Mouse (Mus musculus) forebrain, embryonic 12.5 days (tissue): ENCODE measurements around the gene P3h4. TPM values are rescaled to one million over a fixed set of nuclear protein-coding genes. Genes with fewer than 3 reads are reported as not detected.

Experiments used
- ATAC-seq: fragments of 200-750 bp; cut with Nextera tagmentation; 2 replicates; pipeline ENCODE4 v1.8.0; 2017; ENCODE audit warnings: moderate TSS enrichment; ENCODE audit not compliant: low FRiP score
- H3K27ac ChIP-seq: fragments of 300-500 bp; sonication (generic); 2 replicates; pipeline ENCODE4 v1.5.1; 2016; ENCODE audit warnings: mild to moderate bottlenecking
- H3K27me3 ChIP-seq: fragments of 300-500 bp; sonication (generic); 2 replicates; pipeline ENCODE4 v1.6.1; 2016; ENCODE audit warnings: mild to moderate bottlenecking
- H3K36me3 ChIP-seq: fragments of 300-500 bp; sonication (generic); replicated peaks from 2 replicates; pipeline ENCODE4 v1.6.1; 2016; ENCODE audit warnings: mild to moderate bottlenecking
- H3K4me1 ChIP-seq: fragments of 300-500 bp; sonication (generic); 2 replicates; pipeline ENCODE4 v1.6.1; 2016
- H3K4me2 ChIP-seq: fragments of 300-500 bp; sonication (generic); 2 replicates; pipeline ENCODE4 v1.6.1; 2016; ENCODE audit warnings: mild to moderate bottlenecking, moderate library complexity
- H3K4me3 ChIP-seq: fragments of 300-500 bp; sonication (generic); replicated peaks from 2 replicates; pipeline ENCODE4 v1.5.1; 2016; ENCODE audit warnings: mild to moderate bottlenecking
- H3K9ac ChIP-seq: fragments of 300-500 bp; sonication (generic); 2 replicates; pipeline ENCODE4 v1.6.1; 2016; ENCODE audit warnings: mild to moderate bottlenecking
- H3K9me3 ChIP-seq: fragments of 300-500 bp; sonication (generic); 2 replicates; pipeline ENCODE4 v1.6.1; 2016
- WGBS: fragments of 180-500 bp; shearing (Covaris S2); methylation state at CpG from one replicate; pipeline ENCODE4 v1.1.7; 2016; 5-methylcytosine and 5-hydroxymethylcytosine counted together
- polyA plus RNA-seq: library from polyadenylated mRNA; unstranded; fragments of >200 nt; fragmentation: Nextera tagmentation; extraction: Ambion mirVana; gene quantifications from 2 replicates; pipeline ENCODE4 v1.2.1, GENCODE M21; 2016

P3h4 gene
- polyA plus RNA-seq, 1 experiment from 2014 or later, result 18.9 TPM

GRCm38 (mm10) chr11:100406273-100406672 lies 8.4 kb downstream of the P3h4 start:
- no peak for ATAC-seq
- WGBS, result 90% methylated on average over 8 of the region's 8 CpGs
- Histone ChIP-seq H3K27ac (no peak overlapping the region), H3K4me2 (no peak overlapping the region), H3K9ac (no peak overlapping the region), H3K4me1 (peaks cover 10% of the 10 kb centered on the region; the same call in 1 of the 2 replicates), H3K4me3 (no peak overlapping the region), H3K27me3 (no peaks in the 10 kb centered on the region), H3K36me3 (no peaks in the 10 kb centered on the region), H3K9me3 (no peaks in the 10 kb centered on the region)

DNA sequence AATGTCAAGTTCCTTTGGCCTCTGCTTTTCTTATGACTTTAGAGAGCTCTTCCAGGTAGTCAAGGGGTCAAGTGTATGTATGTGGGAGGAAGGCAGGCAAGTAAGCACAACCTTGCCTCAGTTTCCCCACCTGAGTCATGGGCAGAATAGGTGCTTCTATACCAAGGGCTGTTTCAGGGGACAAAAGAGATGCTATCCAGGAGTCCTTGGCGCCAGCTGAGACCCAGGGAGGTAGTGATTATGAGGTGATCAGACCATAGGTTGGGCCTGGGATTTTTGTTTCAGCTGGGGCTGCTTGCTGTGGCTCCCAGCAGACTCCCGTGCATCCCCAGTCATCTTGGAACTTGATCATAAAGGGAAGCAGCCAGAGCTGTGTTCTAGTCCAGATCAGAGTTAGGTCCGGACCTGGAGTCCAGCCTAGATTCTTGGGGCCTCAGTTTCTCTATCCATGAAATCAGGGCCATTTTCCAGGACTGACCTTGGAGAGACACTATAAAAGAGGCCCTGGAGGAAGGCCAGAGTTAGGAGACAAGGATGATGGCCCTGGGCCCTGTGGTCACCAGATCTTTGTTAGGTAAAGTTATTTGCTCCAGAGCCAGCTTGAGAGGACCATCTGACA lies 10.1 kb downstream of the P3h4 start:
- Histone ChIP-seq H3K9me3 (no peaks in the 10 kb centered on the region), H3K27me3 (peaks cover under 1% of the 10 kb centered on the region; the same call in 1 of the 2 replicates), H3K9ac (no peak overlapping the region), H3K4me1 (peaks cover 10% of the 10 kb centered on the region; the same call in 1 of the 2 replicates), H3K4me2 (no peak overlapping the region), H3K27ac (no peak overlapping the region), H3K36me3 (no peaks in the 10 kb centered on the region), H3K4me3 (no peak overlapping the region)
- no peak for ATAC-seq
- WGBS, result 80% methylated on average over 3 of the region's 3 CpGs

DNA sequence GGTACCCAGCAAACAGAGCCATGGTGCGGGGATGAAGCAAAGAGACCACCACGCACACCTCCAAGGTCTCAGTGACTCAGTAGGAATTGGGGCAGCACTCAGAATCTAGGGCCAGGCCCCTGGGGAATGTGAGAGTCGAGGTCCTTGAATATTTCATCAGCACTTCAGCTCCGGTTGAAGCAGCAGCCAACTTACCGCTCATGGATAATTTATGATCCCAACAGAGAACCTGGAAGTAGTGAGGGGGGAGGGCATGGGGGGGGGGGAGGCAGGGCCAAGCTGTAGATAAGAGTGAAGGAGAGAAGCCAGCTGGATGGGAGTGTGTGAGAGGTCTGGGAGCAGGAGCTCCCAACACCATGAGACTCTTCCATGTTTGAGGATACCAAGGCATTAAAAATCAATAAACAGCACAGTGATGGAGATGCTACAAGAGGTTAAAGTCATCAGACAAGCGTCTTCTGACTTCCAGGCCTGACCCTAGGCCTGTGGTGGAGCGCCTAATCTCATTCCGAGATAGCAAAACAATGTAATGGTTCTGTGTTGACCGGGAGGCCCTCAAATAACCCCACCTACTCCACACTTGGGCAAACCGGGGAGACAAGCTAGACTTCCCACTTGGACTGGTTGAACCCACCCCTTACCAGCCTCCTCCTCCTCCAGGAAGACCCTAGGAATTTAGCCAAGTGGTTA lies 11.0 kb downstream of the P3h4 start:
- no peak overlapping the region for H3K4me3 ChIP-seq
- WGBS, result 83% methylated on average over 10 of the region's 10 CpGs
- H3K9ac ChIP-seq, result no peak overlapping the region
- H3K27ac ChIP-seq, result no peak overlapping the region
- H3K4me1 ChIP-seq, result peaks cover 10% of the 10 kb centered on the region; the same call in 1 of the 2 replicates
- peaks cover 4% of the 10 kb centered on the region; the same call in 1 of the 2 replicates for H3K27me3 ChIP-seq
- no peaks in the 10 kb centered on the region for H3K9me3 ChIP-seq
- no peak overlapping the region for H3K4me2 ChIP-seq
- ATAC-seq, result no peak
- no peaks in the 10 kb centered on the region for H3K36me3 ChIP-seq

DNA sequence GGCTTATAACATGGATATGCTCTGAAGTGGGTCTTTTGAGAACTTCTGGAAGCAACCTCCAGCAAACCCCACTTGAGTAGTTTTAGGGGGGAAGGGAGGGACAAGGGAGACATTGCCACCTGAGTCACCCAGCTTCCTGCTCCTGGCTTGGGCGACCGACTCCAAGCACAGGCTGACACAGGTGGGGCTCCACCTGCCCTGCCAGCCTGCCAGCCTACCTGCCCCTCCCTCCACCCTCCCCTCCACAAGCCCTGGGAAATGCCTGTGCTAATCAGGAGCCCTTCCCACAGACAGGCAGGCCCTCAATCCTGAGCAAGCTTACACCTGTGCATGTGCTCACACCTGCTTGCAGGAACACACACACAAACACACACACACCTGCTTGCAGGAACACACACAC lies 12.0 kb downstream of the P3h4 start:
- H3K4me3 ChIP-seq, result no peak overlapping the region
- no peaks in the 10 kb centered on the region for H3K9me3 ChIP-seq
- H3K27me3 ChIP-seq, result peaks cover 4% of the 10 kb centered on the region; the same call in 1 of the 2 replicates
- ATAC-seq, result no peak
- H3K27ac ChIP-seq, result no peak overlapping the region
- no peak overlapping the region for H3K4me2 ChIP-seq
- peaks cover 12% of the 10 kb centered on the region; the same call in 1 of the 2 replicates for H3K4me1 ChIP-seq
- no peaks in the 10 kb centered on the region for H3K36me3 ChIP-seq
- no peak overlapping the region for H3K9ac ChIP-seq
- WGBS, result 75% methylated on average over 2 of the region's 2 CpGs

DNA sequence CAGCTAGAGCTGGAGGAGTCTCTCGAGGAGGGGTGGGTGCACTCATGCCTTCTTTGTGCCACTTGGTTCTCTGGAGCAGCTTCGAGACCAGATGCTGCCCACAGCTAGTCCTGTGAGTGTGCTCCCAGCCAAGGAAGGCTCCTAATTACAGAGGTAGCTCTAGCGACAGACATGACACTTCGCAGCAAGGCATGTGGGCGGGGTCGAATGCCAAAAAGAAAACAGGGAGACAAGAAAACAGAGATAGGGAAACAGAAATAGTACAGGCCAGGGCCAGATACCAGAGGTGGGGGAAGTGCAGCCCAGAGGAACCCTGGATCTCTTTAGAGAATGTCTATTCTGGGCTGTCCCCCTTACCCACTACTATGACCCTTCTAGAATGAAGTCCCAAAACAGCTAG lies 12.4 kb downstream of the P3h4 start:
- Histone ChIP-seq H3K4me2 (no peak overlapping the region), H3K4me1 (peaks cover 14% of the 10 kb centered on the region), H3K9me3 (no peaks in the 10 kb centered on the region), H3K27me3 (peaks cover 7% of the 10 kb centered on the region), H3K9ac (no peak overlapping the region), H3K27ac (no peak overlapping the region), H3K4me3 (no peak overlapping the region), H3K36me3 (no peaks in the 10 kb centered on the region)
- WGBS, result 48% methylated on average over 6 of the region's 6 CpGs
- ATAC-seq, result no peak

DNA sequence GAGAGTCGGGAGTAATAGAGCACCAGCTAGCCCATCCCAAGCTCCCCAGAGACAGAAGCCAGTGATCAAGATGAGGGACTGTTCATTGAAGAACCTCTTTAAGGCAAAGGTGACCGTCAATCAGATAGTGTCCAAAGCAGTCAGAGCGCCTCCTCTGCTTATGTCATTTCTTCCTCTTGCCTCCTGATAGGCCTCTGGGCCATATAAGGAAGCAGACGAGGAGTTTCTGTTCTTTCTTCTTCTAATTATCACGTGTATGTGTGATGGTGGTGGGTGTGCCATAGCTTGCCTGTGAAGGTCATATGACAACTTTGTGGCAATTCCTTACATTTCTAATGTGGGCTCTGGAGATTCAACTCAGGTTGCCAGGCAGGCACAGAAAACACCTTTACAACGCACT lies 13.8 kb downstream of the P3h4 start:
- Histone ChIP-seq H3K27ac (no peak overlapping the region), H3K36me3 (no peaks in the 10 kb centered on the region), H3K27me3 (peaks cover 21% of the 10 kb centered on the region), H3K4me3 (no peak overlapping the region), H3K4me1 (peaks cover 27% of the 10 kb centered on the region), H3K9me3 (no peaks in the 10 kb centered on the region), H3K9ac (no peak overlapping the region), H3K4me2 (no peak overlapping the region)
- ATAC-seq, result no peak
- WGBS, result 80% methylated on average over 6 of the region's 6 CpGs

DNA sequence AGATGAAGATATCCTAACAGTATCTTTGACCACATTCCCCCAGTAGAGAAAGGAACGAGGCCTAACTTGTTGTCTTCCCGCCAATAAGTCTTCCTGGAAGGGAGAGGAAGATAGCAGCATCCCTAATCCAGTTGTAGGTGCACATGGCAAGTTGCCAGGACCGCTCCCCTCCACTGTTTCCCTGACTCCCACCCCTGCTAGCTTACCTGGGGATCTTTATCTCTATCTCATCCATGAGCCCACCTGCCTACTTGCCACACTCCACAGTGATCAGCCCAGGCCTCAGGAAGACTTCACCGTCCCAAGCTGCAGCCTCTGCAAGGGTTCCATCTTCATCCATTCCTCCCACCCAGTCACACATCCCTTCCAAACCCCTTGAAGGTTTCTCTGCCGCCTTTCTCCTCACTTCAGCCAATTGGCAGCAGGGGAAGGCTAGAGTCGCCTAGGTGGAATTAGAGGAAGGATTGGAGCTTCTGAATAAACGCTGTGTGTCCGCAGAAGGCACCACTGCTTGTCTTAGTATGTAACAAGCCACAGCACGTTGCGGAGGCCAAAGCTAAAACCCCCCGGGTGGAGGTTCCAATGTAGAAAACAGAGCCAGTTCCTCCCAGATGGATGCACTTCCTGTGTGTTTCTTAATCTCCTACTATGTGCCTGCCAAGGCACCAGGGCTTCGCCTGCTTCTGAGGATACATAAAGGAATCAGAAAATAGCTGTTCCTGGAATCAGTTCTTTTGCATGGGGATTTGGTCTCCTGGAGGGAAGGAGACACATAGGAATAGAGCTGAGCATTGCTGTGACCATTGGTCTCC lies 14.7 kb downstream of the P3h4 start:
- peaks cover 30% of the 10 kb centered on the region for H3K27me3 ChIP-seq
- peaks cover 36% of the 10 kb centered on the region for H3K4me1 ChIP-seq
- no peak for ATAC-seq
- no peak overlapping the region for H3K9ac ChIP-seq
- H3K9me3 ChIP-seq, result no peaks in the 10 kb centered on the region
- H3K27ac ChIP-seq, result no peak overlapping the region
- 79% methylated on average over 12 of the region's 12 CpGs for WGBS
- no peak overlapping the region for H3K4me2 ChIP-seq
- H3K4me3 ChIP-seq, result no peak overlapping the region
- no peaks in the 10 kb centered on the region for H3K36me3 ChIP-seq

- Histone ChIP-seq H3K4me2 (no peak overlapping the region), H3K4me1 (peaks cover 36% of the 10 kb centered on the region), H3K4me3 (no peak overlapping the region), H3K9ac (no peak overlapping the region), H3K27ac (no peak overlapping the region), H3K36me3 (no peaks in the 10 kb centered on the region), H3K9me3 (no peaks in the 10 kb centered on the region), H3K27me3 (peaks cover 36% of the 10 kb centered on the region)
- WGBS, result 76% methylated on average over 9 of the region's 9 CpGs
- ATAC-seq, result no peak
These were observed 15.3 kb downstream of the P3h4 start for GRCm38 (mm10) chr11:100399320-100399719.

DNA sequence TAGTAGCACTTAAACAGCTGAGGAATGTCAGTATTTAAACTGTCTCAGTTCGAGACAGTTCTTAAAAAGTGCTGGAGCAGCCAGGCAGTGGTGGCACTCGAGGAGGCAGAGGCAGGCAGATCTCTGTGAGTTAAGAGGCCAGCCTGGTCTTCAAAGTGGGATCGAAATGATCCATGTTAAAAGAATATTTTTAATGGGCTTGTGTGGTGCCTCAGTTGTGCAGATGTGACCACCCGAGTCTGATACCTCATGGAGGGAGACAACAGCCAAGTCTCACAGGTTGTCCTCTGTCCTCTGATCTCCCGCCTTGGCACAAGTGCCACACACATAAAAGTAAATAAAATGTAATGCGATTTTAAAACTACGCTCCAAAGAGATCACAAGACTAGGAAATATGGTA lies 16.1 kb downstream of the P3h4 start:
- Histone ChIP-seq H3K4me3 (no peak overlapping the region), H3K36me3 (no peaks in the 10 kb centered on the region), H3K4me1 (peaks cover 36% of the 10 kb centered on the region), H3K27me3 (peaks cover 44% of the 10 kb centered on the region), H3K9me3 (no peaks in the 10 kb centered on the region), H3K9ac (no peak overlapping the region), H3K27ac (no peak overlapping the region), H3K4me2 (peak overlapping the region; percentile 63; the same call in 1 of the 2 replicates)
- no peak for ATAC-seq
- WGBS, result 94% methylated on average over 7 of the region's 7 CpGs

DNA sequence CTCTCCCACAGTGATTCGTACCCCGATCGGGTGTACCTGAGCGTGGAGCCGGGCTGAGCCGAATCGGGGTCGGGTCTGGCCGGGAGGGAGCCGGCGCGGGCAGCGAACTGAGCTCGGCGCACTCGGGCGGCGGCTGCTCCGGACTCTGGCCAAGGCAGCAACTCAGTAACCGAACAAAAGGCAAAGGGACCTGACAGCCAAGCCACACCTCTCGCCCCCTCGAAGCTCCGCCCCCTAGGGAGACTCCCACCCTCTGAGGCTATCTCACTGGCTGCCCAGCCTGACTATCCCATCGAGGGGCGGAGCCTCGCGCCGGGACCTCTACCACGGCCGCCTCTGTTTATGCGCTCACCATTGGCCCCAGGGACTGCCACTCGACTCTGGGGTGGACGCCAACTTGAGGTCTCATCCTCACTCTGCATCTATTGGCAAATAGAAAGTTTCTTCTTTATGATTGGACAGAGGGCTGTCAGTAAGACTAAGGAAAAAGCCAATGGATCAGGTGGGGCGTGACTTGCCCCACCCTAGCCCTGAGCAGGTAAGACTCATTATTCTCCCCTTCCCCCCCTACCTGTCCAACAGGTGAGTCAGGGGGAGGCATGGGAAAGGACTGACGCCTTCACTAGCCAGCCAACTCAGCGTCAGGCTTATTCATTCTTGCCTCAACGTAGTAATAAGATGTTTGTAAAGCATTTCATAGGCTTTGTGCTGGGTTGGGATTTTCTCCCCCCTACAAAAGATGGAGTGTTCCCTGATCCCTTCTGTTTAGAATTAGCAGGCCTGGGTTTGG lies 16.8 kb downstream of the P3h4 start, which contains the start of gene Jup:
Gene Jup, minus strand, starts transcription at position 164 of the 790 bp plus-strand sequence.
- Histone ChIP-seq H3K27me3 (peaks cover 46% of the 10 kb centered on the region), H3K4me2 (peak within 1 kb of the TSS; percentile 63), H3K4me1 (peaks cover 30% of the 10 kb centered on the region), H3K27ac (peak within 1 kb of the TSS; percentile 69; the same call in 1 of the 2 replicates), H3K36me3 (no peaks in the 10 kb centered on the region), H3K9ac (peak within 1 kb of the TSS; percentile 77), H3K4me3 (peak within 1 kb of the TSS; percentile 64), H3K9me3 (no peaks in the 10 kb centered on the region)
- peak; percentile 99 for ATAC-seq
- 2% methylated on average over 37 of the region's 37 CpGs for WGBS

GRCm38 (mm10) chr11:100396886-100397599 lies 17.6 kb downstream of the P3h4 start:
- 3% methylated on average over 40 of the region's 42 CpGs for WGBS
- Histone ChIP-seq H3K9me3 (no peaks in the 10 kb centered on the region), H3K36me3 (no peaks in the 10 kb centered on the region), H3K4me3 (peak overlapping the region; percentile 64), H3K27ac (peak overlapping the region; percentile 69; the same call in 1 of the 2 replicates), H3K4me2 (peak overlapping the region; percentile 63), H3K27me3 (peaks cover 46% of the 10 kb centered on the region), H3K4me1 (peaks cover 27% of the 10 kb centered on the region), H3K9ac (peak overlapping the region; percentile 77)
- ATAC-seq, result no peak; the same call in 1 of the 2 replicates
